Mouse (Mus musculus) heart, embryonic 14.5 days (tissue): ENCODE measurements around the gene Tomm40l. TPM values are rescaled to one million over a fixed set of nuclear protein-coding genes. Genes with fewer than 3 reads are reported as not detected.

Experiments
- ATAC-seq: fragments of 200-750 bp; cut with Nextera tagmentation; 2 replicates; pipeline ENCODE4 v1.8.0; 2017; ENCODE audit warnings: low read depth, moderate TSS enrichment; ENCODE audit not compliant: insufficient number of reproducible peaks, insufficient read depth, low FRiP score
- H3K27ac ChIP-seq, 2 experiments: fragments of 200-500 bp in 1 of 2; fragments of 300-500 bp in 1 of 2; sonication (generic) in 1 of 2; replicated peaks in 1 of 2; 2 replicates each; pipeline ENCODE4 v1.5.1; 2012 to 2014; ENCODE audit warnings: low read depth in 2 of 2, low read length in 2 of 2, control low read depth in 1 of 2, mild to moderate bottlenecking in 1 of 2, mixed read lengths in 1 of 2; ENCODE audit not compliant: control insufficient read depth in 1 of 2, insufficient read depth in 1 of 2
- H3K27me3 ChIP-seq: fragments of 300-500 bp; sonication (generic); 2 replicates; pipeline ENCODE4 v1.6.1; 2014; ENCODE audit warnings: mild to moderate bottlenecking, low read length, control low read depth; ENCODE audit not compliant: control insufficient read depth, insufficient read depth
- H3K36me3 ChIP-seq: fragments of 300-500 bp; sonication (generic); 2 replicates; pipeline ENCODE4 v1.6.1; 2014; ENCODE audit warnings: mild to moderate bottlenecking, control low read depth, low read length, mixed read lengths; ENCODE audit not compliant: control insufficient read depth, insufficient read depth
- H3K4me1 ChIP-seq, 2 experiments: fragments of 200-500 bp in 1 of 2; fragments of 300-500 bp in 1 of 2; sonication (generic) in 1 of 2; 2 replicates each; pipeline ENCODE4 v1.6.1; 2012 to 2014; ENCODE audit warnings: low read length in 2 of 2, control low read depth in 1 of 2, mixed read lengths in 1 of 2; ENCODE audit not compliant: control insufficient read depth in 2 of 2, insufficient read depth in 2 of 2
- H3K4me2 ChIP-seq: fragments of 300-500 bp; sonication (generic); 2 replicates; pipeline ENCODE4 v1.6.1; 2014; ENCODE audit warnings: mild to moderate bottlenecking, low read length
- H3K4me3 ChIP-seq, 2 experiments: fragments of 200-500 bp in 1 of 2; fragments of 300-500 bp in 1 of 2; sonication (generic) in 1 of 2; 2 replicates each; pipeline ENCODE4 v1.5.1; 2012 to 2014; ENCODE audit warnings: low read length in 2 of 2, mild to moderate bottlenecking in 2 of 2, control low read depth in 1 of 2, low read depth in 1 of 2, moderate library complexity in 1 of 2; ENCODE audit not compliant: control insufficient read depth in 1 of 2, insufficient read depth in 1 of 2
- H3K9ac ChIP-seq: fragments of 300-500 bp; sonication (generic); 2 replicates; pipeline ENCODE4 v1.6.1; 2014; ENCODE audit warnings: mild to moderate bottlenecking, low read length
- H3K9me3 ChIP-seq: fragments of 300-500 bp; sonication (generic); 2 replicates; pipeline ENCODE4 v1.6.1; 2016; ENCODE audit warnings: low read length, control low read depth; ENCODE audit not compliant: control insufficient read depth
- WGBS: fragments of 180-500 bp; shearing (Covaris S2); extraction: QIAGEN DNeasy Blood & Tissue Kit; methylation state at CpG from one replicate; pipeline ENCODE4 v1.1.7; 2014; 5-methylcytosine and 5-hydroxymethylcytosine counted together
- polyA plus RNA-seq: library from polyadenylated mRNA; unstranded; fragments of >200 nt; fragmentation: Nextera tagmentation; extraction: Ambion mirVana; gene quantifications from 2 replicates; pipeline ENCODE4 v1.2.1, GENCODE M21; 2014

The Tomm40l gene
- polyA plus RNA-seq, 1 experiment from 2014 or later = 54.2 TPM

GRCm38 (mm10) chr1:171171138-171171537, 51.2 kb downstream of the Tomm40l start:
- Histone ChIP-seq H3K36me3 (peaks cover 9% of the 10 kb centered on the region; the same call in 1 of the 2 replicates), H3K27ac (peak overlapping the region; percentile 53 to 89), H3K4me2 (peak overlapping the region; percentile 23), H3K4me1 (peaks cover 7 to 13% of the 10 kb centered on the region in 2 experiments), H3K4me3 (no peak overlapping the region), H3K27me3 (no peaks in the 10 kb centered on the region), H3K9me3 (no peaks in the 10 kb centered on the region), H3K9ac (peak overlapping the region; percentile 13; the same call in 1 of the 2 replicates)
- ATAC-seq = peak; percentile 39; the same call in 1 of the 2 replicates
- WGBS = 25% methylated on average over 3 of the region's 3 CpGs

GRCm38 (mm10) chr1:171169913-171170312, 52.4 kb downstream of the Tomm40l start:
- ATAC-seq = no peak
- H3K27ac ChIP-seq = no peak overlapping the region
- H3K4me1 ChIP-seq = peaks cover 7 to 13% of the 10 kb centered on the region in 2 experiments
- no peak overlapping the region for H3K9ac ChIP-seq
- H3K4me2 ChIP-seq = no peak overlapping the region
- WGBS = 44% methylated on average over 3 of the region's 3 CpGs
- H3K9me3 ChIP-seq = no peaks in the 10 kb centered on the region
- H3K4me3 ChIP-seq = no peak overlapping the region
- peaks cover 9% of the 10 kb centered on the region; the same call in 1 of the 2 replicates for H3K36me3 ChIP-seq
- H3K27me3 ChIP-seq = no peaks in the 10 kb centered on the region

GRCm38 (mm10) chr1:171168906-171169305, 53.4 kb downstream of the Tomm40l start:
- H3K9ac ChIP-seq = no peak overlapping the region
- 82% methylated on average over 12 of the region's 12 CpGs for WGBS
- H3K4me1 ChIP-seq = peaks cover 7 to 13% of the 10 kb centered on the region in 2 experiments
- no peak overlapping the region for H3K27ac ChIP-seq
- H3K9me3 ChIP-seq = no peaks in the 10 kb centered on the region
- H3K36me3 ChIP-seq = peaks cover 6% of the 10 kb centered on the region; the same call in 1 of the 2 replicates
- H3K4me2 ChIP-seq = no peak overlapping the region
- no peaks in the 10 kb centered on the region for H3K27me3 ChIP-seq
- no peak for ATAC-seq
- H3K4me3 ChIP-seq = no peak overlapping the region

Other genes starting within 250 kb of the Tomm40l start
- gene Fcgr2b, start 246.0 kb downstream of the Tomm40l start, polyA plus RNA-seq = 0.82 and 1.1 TPM in 2 replicates
- gene Fcgr4, start 203.6 kb downstream of the Tomm40l start, polyA plus RNA-seq = 1.0 and 1.5 TPM in 2 replicates
- 9.7 and 9.8 TPM in 2 replicates for gene Fcgr3, start 157.6 kb downstream of the Tomm40l start, polyA plus RNA-seq
- 3.0 and 4.7 TPM in 2 replicates for gene Cfap126, start 108.6 kb downstream of the Tomm40l start, polyA plus RNA-seq
- 622 and 642 TPM in 2 replicates for gene Sdhc, start 71.9 kb downstream of the Tomm40l start, polyA plus RNA-seq
- gene Mpz, start 71.8 kb downstream of the Tomm40l start, polyA plus RNA-seq = not detected in 2 replicates
- gene Pcp4l1, start 26.2 kb downstream of the Tomm40l start, polyA plus RNA-seq = 58.8 TPM in 2 replicates
- 0.28 and 0.32 TPM in 2 replicates for gene Nr1i3, start 8.5 kb downstream of the Tomm40l start, polyA plus RNA-seq
- 5.3 TPM in 2 replicates for gene Apoa2, start 2.5 kb upstream of the Tomm40l start, polyA plus RNA-seq
- 30.1 and 37.7 TPM in 2 replicates for gene Fcer1g, start 11.9 kb upstream of the Tomm40l start, polyA plus RNA-seq
- gene Adamts4, start 27.9 kb upstream of the Tomm40l start, polyA plus RNA-seq = 2.8 and 3.0 TPM in 2 replicates
- 541 and 561 TPM in 2 replicates for gene Ndufs2, start 28.9 kb upstream of the Tomm40l start, polyA plus RNA-seq
- gene B4galt3, start 47.8 kb upstream of the Tomm40l start, polyA plus RNA-seq = 52.8 and 55.6 TPM in 2 replicates
- 42.9 and 44.8 TPM in 2 replicates for gene Ppox, start 58.7 kb upstream of the Tomm40l start, polyA plus RNA-seq
- 43.2 and 45.5 TPM in 2 replicates for gene Usp21, start 65.5 kb upstream of the Tomm40l start, polyA plus RNA-seq
- 96.0 and 111 TPM in 2 replicates for gene Ufc1, start 72.5 kb upstream of the Tomm40l start, polyA plus RNA-seq
- gene Dedd, start 106.6 kb upstream of the Tomm40l start, polyA plus RNA-seq = 31.4 and 42.4 TPM in 2 replicates
- gene Nit1, start 123.1 kb upstream of the Tomm40l start, polyA plus RNA-seq = 28.4 and 31.8 TPM in 2 replicates
- 34.3 and 42.2 TPM in 2 replicates for gene Pfdn2, start 123.2 kb upstream of the Tomm40l start, polyA plus RNA-seq
- 0.63 and 1.0 TPM in 2 replicates for gene Klhdc9, start 138.3 kb upstream of the Tomm40l start, polyA plus RNA-seq
- 0.12 TPM in 1 of 2 replicates, not detected in the other for gene Nectin4, start 147.6 kb upstream of the Tomm40l start, polyA plus RNA-seq
- 0.54 and 0.62 TPM in 2 replicates for gene Arhgap30, start 166.4 kb upstream of the Tomm40l start, polyA plus RNA-seq
- 46.7 and 58.5 TPM in 2 replicates for gene Usf1, start 188.8 kb upstream of the Tomm40l start, polyA plus RNA-seq
- 1.5 and 2.1 TPM in 2 replicates for gene Tstd1, start 196.4 kb upstream of the Tomm40l start, polyA plus RNA-seq
- gene F11r, start 215.0 kb upstream of the Tomm40l start, polyA plus RNA-seq = 70.9 and 74.7 TPM in 2 replicates